Mouse (Mus musculus): ENCODE measurements around the gene Plekho1. TPM values are rescaled to one million over a fixed set of nuclear protein-coding genes. Genes with fewer than 3 reads are reported as not detected.
A peak's percentile ranks its signal among the peaks of the same experiment; 100 is the strongest.

Gene Plekho1
- polyA plus RNA-seq, 1 experiment from 2014 or later: 95.1 TPM

DNA sequence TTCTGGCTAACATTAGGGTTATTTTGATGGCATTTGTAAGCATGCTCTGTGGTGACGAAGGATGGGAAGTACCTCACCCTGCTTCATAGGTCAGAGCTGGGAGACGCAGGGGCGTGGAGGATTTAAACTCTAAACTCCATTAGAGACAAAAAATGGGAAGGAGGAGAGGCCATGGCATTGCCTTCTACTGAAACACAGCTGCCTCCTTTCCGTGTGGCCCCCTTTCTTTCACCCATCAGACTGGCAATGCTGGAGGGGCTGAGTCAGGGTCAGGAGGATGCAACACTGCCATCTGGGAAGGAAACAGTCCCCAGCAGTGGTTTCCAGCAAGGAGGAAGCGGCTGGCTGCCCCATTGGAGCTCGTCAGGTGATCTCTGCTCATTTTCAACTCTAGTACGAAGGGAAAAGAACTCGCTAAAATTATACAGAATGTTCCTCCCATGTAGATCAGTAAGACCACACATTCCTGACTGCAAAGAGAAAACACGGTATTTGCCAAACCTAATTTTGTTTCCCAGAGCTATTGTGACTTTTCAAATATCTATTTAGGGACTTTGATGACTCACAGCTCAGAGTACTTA lies 5.2 kb upstream of the Plekho1 start:
- H3K27ac ChIP-seq: no peak overlapping the region
- H3K4me3 ChIP-seq (replicated peaks): no peak overlapping the region
- no peaks in the 10 kb centered on the region for H3K27me3 ChIP-seq
- no peaks in the 10 kb centered on the region for H3K9me3 ChIP-seq
- no peak overlapping the region for H3K9ac ChIP-seq
- 0 out of 2 replicates have a peak, but pooled peaks cover 9% of the 10 kb centered on the region for H3K36me3 ChIP-seq (replicated peaks)
- ATAC-seq (ENCODE audit: low FRiP score): no peak
- peaks cover 23% of the 10 kb centered on the region for H3K4me1 ChIP-seq
- H3K4me2 ChIP-seq: no peak overlapping the region
- 77% methylated on average over 9 of the region's 9 CpGs for WGBS

- Histone ChIP-seq H3K9me3 (no peaks in the 10 kb centered on the region), H3K27me3 (no peaks in the 10 kb centered on the region), H3K4me2 (no peak overlapping the region), H3K4me1 (peaks cover 23% of the 10 kb centered on the region), H3K4me3 (replicated peaks) (no peak overlapping the region), H3K27ac (0 out of 2 replicates have a peak overlapping the region, but pooled peaks have one; percentile 19), H3K36me3 (replicated peaks) (0 out of 2 replicates have a peak, but pooled peaks cover 9% of the 10 kb centered on the region), H3K9ac (no peak overlapping the region)
- no peak for ATAC-seq (ENCODE audit: low FRiP score)
- WGBS: 89% methylated on average over 14 of the region's 14 CpGs
Measured at GRCm38 (mm10) chr3:96000080-96000632, 4.4 kb upstream of the Plekho1 start.

DNA sequence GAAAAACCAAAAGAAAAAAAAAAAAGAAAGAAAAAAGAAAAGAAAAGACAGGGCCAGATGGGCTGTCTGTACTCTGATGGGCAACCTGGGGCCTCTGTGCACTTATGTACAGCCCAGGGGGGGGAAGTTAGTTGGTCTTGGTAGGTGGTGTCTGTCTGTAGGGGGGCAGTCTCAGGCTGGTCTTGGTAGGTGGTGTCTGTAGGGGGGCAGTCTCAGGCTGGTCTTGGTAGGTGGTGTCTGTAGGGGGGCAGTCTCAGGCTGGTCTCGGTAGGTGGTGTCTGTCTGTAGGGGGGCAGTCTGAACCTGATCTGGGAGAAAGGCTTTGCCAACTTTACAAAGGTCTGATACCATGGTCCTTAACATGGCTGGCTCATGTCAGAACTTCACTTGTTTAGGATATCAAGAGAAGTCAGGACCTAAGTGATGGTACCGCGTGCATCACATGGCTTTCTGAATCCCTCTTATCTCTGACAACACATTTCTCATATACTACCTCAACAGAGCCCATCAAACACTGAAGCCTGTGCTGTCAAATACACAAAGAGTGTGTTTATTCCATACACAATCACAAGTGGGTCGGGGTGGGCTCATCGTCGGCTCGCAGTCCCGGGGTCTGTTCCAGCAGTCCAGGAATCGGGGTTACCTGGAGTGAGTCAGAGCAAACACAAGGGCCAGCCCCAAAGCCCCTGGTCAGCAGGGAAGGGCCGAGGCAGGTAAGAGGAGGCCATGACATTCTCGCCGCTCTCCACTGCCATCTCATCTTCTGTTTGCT lies 3.7 kb upstream of the Plekho1 start:
- H3K4me3 ChIP-seq (replicated peaks): no peak overlapping the region
- H3K4me1 ChIP-seq: peaks cover 25% of the 10 kb centered on the region
- WGBS: 89% methylated on average over 12 of the region's 12 CpGs
- H3K27ac ChIP-seq: no peak overlapping the region
- no peaks in the 10 kb centered on the region for H3K9me3 ChIP-seq
- H3K4me2 ChIP-seq: no peak overlapping the region
- H3K36me3 ChIP-seq (replicated peaks): 0 out of 2 replicates have a peak, but pooled peaks cover 9% of the 10 kb centered on the region
- ATAC-seq (ENCODE audit: low FRiP score): no peak
- H3K27me3 ChIP-seq: no peaks in the 10 kb centered on the region
- no peak overlapping the region for H3K9ac ChIP-seq

- Histone ChIP-seq H3K9ac (peak overlapping the region; percentile 99; the same call in 1 of the 2 replicates), H3K9me3 (no peaks in the 10 kb centered on the region), H3K4me1 (peaks cover 47% of the 10 kb centered on the region), H3K27ac (0 out of 2 replicates have a peak overlapping the region, but pooled peaks have one; percentile 99), H3K4me3 (replicated peaks) (peak overlapping the region; percentile 82), H3K27me3 (no peaks in the 10 kb centered on the region), H3K36me3 (replicated peaks) (peaks cover 18% of the 10 kb centered on the region), H3K4me2 (peak overlapping the region; percentile 75)
- ATAC-seq (ENCODE audit: low FRiP score): no peak
- WGBS: 23% methylated on average over 9 of the region's 9 CpGs
Measured at GRCm38 (mm10) chr3:95997203-95997721, 1.5 kb upstream of the Plekho1 start.

GRCm38 (mm10) chr3:95996451-95997073 lies 761 bp upstream of the Plekho1 start:
- Histone ChIP-seq H3K4me2 (peak overlapping the region; percentile 75), H3K4me3 (replicated peaks) (peak overlapping the region; percentile 82), H3K27ac (peak overlapping the region; percentile 99), H3K9me3 (no peaks in the 10 kb centered on the region), H3K27me3 (no peaks in the 10 kb centered on the region), H3K9ac (peak overlapping the region; percentile 99), H3K36me3 (replicated peaks) (peaks cover 25% of the 10 kb centered on the region), H3K4me1 (peaks cover 50% of the 10 kb centered on the region)
- no peak for ATAC-seq (ENCODE audit: low FRiP score)
- WGBS: 13% methylated on average over 6 of the region's 6 CpGs

DNA sequence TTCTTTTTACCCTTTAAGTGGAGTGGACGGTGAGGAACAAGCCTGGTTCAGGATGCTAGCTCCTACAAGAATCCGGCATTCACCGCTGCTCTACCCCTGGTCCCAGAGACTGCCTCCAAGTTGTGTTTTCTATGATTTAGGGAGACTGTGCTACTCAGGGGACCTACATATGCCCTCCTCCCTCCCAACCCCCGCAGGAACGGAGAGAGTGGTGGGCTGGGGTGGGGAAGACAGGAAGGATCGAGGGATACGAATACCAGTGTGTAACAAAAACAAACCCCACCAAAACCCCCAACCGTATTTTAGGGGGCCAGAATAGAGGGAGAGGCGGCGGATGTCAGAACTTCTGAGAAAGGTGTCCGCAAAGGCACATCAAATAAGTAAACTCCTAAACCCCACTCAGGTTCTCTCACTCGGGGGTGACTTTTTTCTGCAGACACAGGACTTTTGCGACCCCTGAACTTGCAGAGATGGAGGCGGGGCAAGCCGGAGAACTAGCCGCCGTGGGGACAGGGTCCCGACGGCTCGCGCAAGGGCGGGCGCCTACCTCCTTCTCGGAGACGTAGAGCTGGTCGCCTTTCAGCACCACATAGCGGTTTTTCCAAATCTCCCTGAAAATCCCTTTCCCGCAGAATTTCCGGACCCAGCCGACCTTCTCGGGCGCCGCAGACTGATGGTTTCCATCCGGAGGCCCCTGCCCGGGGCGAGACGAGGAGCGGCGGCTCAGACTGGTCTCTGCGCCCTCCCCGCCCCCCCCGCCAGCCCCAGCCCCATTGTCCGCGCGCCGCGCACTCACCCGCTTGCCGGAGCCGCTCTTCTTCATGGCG lies 613 bp downstream of the Plekho1 start:
- peak overlapping the region; percentile 99 for H3K27ac ChIP-seq
- ATAC-seq (ENCODE audit: low FRiP score): peak; percentile 84
- H3K4me3 ChIP-seq (replicated peaks): peak overlapping the region; percentile 82
- H3K9me3 ChIP-seq: no peaks in the 10 kb centered on the region
- peak overlapping the region; percentile 99 for H3K9ac ChIP-seq
- peaks cover 36% of the 10 kb centered on the region for H3K36me3 ChIP-seq (replicated peaks)
- H3K4me1 ChIP-seq: peaks cover 50% of the 10 kb centered on the region
- H3K27me3 ChIP-seq: no peaks in the 10 kb centered on the region
- H3K4me2 ChIP-seq: peak overlapping the region; percentile 75
- WGBS: under 1% methylated on average over 41 of the region's 51 CpGs

DNA sequence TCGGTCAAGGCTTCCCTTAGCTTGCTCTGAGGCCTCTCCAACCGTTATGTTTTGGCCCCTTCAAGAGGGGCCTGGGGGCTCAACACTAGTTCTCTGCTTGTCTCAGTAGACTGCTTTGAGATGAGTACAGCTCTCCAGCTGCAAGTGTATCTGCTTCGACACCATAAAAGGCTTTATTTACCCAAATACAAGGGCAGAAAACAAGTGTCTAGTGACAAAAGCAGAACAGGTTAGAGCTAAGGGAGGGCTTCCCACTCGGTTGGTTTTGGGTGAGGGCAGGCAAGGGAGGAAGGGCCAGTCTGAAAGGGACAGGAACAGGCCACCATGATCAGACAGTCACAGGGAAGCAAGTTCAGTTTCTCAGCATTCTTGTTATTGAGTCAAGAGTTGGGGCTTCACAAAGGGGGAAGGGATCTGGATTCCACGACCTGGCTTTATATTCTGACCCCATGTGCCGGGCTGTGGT lies 1.4 kb downstream of the Plekho1 start:
- Histone ChIP-seq H3K4me1 (peaks cover 51% of the 10 kb centered on the region), H3K27ac (peak overlapping the region; percentile 99), H3K27me3 (no peaks in the 10 kb centered on the region), H3K4me3 (replicated peaks) (peak overlapping the region; percentile 82), H3K9me3 (no peaks in the 10 kb centered on the region), H3K9ac (peak overlapping the region; percentile 99), H3K36me3 (replicated peaks) (peaks cover 38% of the 10 kb centered on the region), H3K4me2 (peak overlapping the region; percentile 75)
- no peak for ATAC-seq (ENCODE audit: low FRiP score)
- whole genome bisulfite sequencing: 6% methylated on average over 6 of the region's 6 CpGs

DNA sequence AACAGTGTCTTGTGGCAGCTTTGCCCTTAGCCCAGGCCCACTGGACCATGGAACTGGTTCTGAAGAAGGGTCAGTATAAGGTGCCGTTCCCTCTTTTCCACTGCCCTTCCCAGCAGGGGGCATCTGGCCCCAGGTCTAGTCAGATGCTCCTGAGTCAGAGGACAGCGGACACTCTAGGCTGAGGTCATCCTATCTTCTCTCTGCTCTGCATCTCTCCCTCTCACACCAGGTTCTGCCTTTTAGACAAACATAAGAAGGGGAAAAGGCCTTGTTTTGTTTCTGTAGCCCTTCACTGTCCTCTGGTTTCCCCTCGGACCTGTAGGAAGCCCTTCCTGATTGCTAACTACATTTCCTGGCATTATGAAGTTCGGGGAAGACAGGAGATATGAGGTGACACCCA lies 1.9 kb downstream of the Plekho1 start:
- Histone ChIP-seq H3K9me3 (no peaks in the 10 kb centered on the region), H3K4me2 (peak overlapping the region; percentile 75), H3K9ac (peak overlapping the region; percentile 99), H3K27me3 (no peaks in the 10 kb centered on the region), H3K4me1 (peaks cover 55% of the 10 kb centered on the region), H3K4me3 (replicated peaks) (peak overlapping the region; percentile 82), H3K27ac (peak overlapping the region; percentile 99), H3K36me3 (replicated peaks) (peaks cover 43% of the 10 kb centered on the region)
- 32% methylated on average over 4 of the region's 4 CpGs for WGBS
- no peak for ATAC-seq (ENCODE audit: low FRiP score)

DNA sequence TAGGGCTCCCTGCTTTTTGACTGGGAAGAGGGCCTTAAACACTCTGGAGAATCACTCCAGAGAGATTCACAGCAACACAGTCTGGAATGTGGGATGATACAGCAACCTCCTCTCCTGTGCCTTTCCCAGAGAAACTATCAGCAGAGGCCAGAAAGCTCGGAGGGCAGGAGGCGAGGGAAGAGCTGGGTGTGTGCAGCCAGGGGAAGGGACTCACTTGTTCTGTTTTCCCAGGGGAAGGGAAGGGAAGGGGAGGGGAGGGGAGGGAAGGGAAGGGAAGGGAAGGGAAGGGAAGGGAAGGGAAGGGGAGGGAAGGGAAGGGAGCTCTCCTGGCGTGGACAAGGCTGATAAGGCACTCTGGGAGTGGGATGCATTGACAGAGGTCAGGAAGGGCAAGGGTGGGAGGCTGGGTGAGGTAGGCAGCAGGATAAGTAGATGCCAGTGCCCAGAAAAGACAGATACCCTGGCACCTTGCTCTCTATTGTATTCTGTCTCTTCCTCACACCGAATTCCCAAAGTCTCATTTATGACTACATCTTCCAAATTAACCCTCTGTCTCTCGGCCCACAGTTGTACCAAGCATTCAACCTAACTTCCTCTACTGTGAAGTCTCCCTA lies 2.7 kb downstream of the Plekho1 start:
- WGBS: 56% methylated on average over 5 of the region's 5 CpGs
- peaks cover 51% of the 10 kb centered on the region for H3K4me1 ChIP-seq
- H3K36me3 ChIP-seq (replicated peaks): peaks cover 51% of the 10 kb centered on the region
- no peak for ATAC-seq (ENCODE audit: low FRiP score)
- H3K4me3 ChIP-seq (replicated peaks): peak overlapping the region; percentile 82
- peak overlapping the region; percentile 75 for H3K4me2 ChIP-seq
- H3K9ac ChIP-seq: peak overlapping the region; percentile 99
- no peaks in the 10 kb centered on the region for H3K9me3 ChIP-seq
- H3K27ac ChIP-seq: peak overlapping the region; percentile 99; the same call in 1 of the 2 replicates
- no peaks in the 10 kb centered on the region for H3K27me3 ChIP-seq

- no peak for ATAC-seq (ENCODE audit: low FRiP score)
- H3K4me3 ChIP-seq (replicated peaks): no peak overlapping the region
- H3K4me1 ChIP-seq: peaks cover 56% of the 10 kb centered on the region
- H3K27ac ChIP-seq: no peak overlapping the region
- H3K4me2 ChIP-seq: no peak overlapping the region
- H3K9ac ChIP-seq: no peak overlapping the region
- H3K9me3 ChIP-seq: no peaks in the 10 kb centered on the region
- H3K27me3 ChIP-seq: no peaks in the 10 kb centered on the region
- WGBS: 89% methylated on average over 12 of the region's 12 CpGs
- H3K36me3 ChIP-seq (replicated peaks): peaks cover 61% of the 10 kb centered on the region
Measured at GRCm38 (mm10) chr3:95990413-95990941, 5.3 kb downstream of the Plekho1 start.

DNA sequence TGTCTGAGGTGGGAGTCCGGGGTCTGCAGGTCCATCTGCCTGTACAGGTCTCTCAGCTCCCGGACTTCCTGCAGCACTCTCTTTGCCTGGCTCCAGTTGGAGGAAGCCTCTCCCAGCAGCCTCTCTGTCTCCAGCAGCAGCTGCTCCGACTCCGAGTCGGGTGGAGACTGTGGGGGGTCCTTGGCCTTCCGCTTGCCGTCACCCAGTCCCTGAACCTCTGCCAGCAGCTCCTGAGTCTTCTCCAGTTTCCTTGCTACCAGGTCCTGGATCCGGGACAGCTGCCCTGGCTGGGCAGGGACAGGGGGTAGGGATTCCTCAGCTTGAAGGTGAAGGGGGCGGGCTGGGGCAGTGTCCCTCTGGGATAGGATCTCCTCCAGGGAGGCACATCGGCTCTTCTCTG lies 6.8 kb downstream of the Plekho1 start:
- H3K27me3 ChIP-seq: no peaks in the 10 kb centered on the region
- no peak overlapping the region for H3K4me2 ChIP-seq
- no peak overlapping the region for H3K9ac ChIP-seq
- no peaks in the 10 kb centered on the region for H3K9me3 ChIP-seq
- H3K4me3 ChIP-seq (replicated peaks): no peak overlapping the region
- peaks cover 60% of the 10 kb centered on the region for H3K4me1 ChIP-seq
- H3K36me3 ChIP-seq (replicated peaks): peaks cover 61% of the 10 kb centered on the region
- 0 out of 2 replicates have a peak overlapping the region, but pooled peaks have one; percentile 8 for H3K27ac ChIP-seq
- ATAC-seq (ENCODE audit: low FRiP score): no peak
- 75% methylated on average over 10 of the region's 10 CpGs for WGBS
